Mouse (Mus musculus) ES-Bruce4 (cell line): ENCODE measurements around the gene Vdr.

Experiments used
- CTCF ChIP-seq: IDR thresholded peaks from one replicate; pipeline ENCODE4 v1.8.1; 2011; ENCODE audit warnings: low read depth, low read length
- EP300 ChIP-seq: IDR thresholded peaks from 2 replicates; pipeline ENCODE4 v1.6.1; 2011; ENCODE audit warnings: low read depth, low read length; ENCODE audit not compliant: insufficient read depth
- POLR2A ChIP-seq: IDR thresholded peaks from one replicate; pipeline ENCODE4 v1.8.1; 2011; ENCODE audit warnings: low read length; ENCODE audit not compliant: insufficient read depth

GRCm38 (mm10) chr15:97847285-97847684 is 63.1 kb downstream of the Vdr start:
- TF ChIP-seq CTCF (no peak), POLR2A (no peak), EP300 (no peak)
